Mouse (Mus musculus) embryo, embryonic 10.5 days (tissue): ENCODE measurements around the gene Hcrt.

Experiments
- DNase-seq: peaks from one replicate; pipeline ENCODE4 v3.0.0-alpha.2; 2015; ENCODE audit warnings: low spot score

Gene Hcrt

GRCm38 (mm10) chr11:100767871-100768270, 5.1 kb upstream of the Hcrt start:
- DNase-seq: no peak

GRCm38 (mm10) chr11:100766726-100767125, 4.0 kb upstream of the Hcrt start:
- DNase-seq: no peak

- peak; percentile 94 for DNase-seq
Measured at GRCm38 (mm10) chr11:100761547-100762045, 1.1 kb downstream of the Hcrt start.

GRCm38 (mm10) chr11:100759611-100760233, 3.0 kb downstream of the Hcrt start, which contains the start of gene Kcnh4:
TSS of gene Kcnh4 (minus strand) at chr11:100759942.
- DNase-seq: peak; percentile 58

- DNase-seq: peak; percentile 81
Measured at GRCm38 (mm10) chr11:100758707-100759610, 3.8 kb downstream of the Hcrt start.

GRCm38 (mm10) chr11:100757566-100757965, 5.2 kb downstream of the Hcrt start:
- no peak for DNase-seq

- DNase-seq: no peak
Measured at GRCm38 (mm10) chr11:100756476-100756875, 6.3 kb downstream of the Hcrt start.

- DNase-seq: no peak
Measured at GRCm38 (mm10) chr11:100754693-100755057, 8.1 kb downstream of the Hcrt start.

GRCm38 (mm10) chr11:100754021-100754692, 8.6 kb downstream of the Hcrt start:
- DNase-seq: no peak

GRCm38 (mm10) chr11:100752294-100752693, 10.4 kb downstream of the Hcrt start:
- no peak for DNase-seq

GRCm38 (mm10) chr11:100750127-100750526, 12.6 kb downstream of the Hcrt start:
- DNase-seq: no peak

GRCm38 (mm10) chr11:100749469-100749868, 13.3 kb downstream of the Hcrt start:
- no peak for DNase-seq

- DNase-seq: no peak
Measured at GRCm38 (mm10) chr11:100748620-100749019, 14.1 kb downstream of the Hcrt start.

GRCm38 (mm10) chr11:100747114-100747513, 15.6 kb downstream of the Hcrt start:
- no peak for DNase-seq

GRCm38 (mm10) chr11:100746546-100746945, 16.2 kb downstream of the Hcrt start:
- no peak for DNase-seq

GRCm38 (mm10) chr11:100745085-100745484, 17.6 kb downstream of the Hcrt start:
- peak; percentile 79 for DNase-seq

- no peak for DNase-seq
Measured at GRCm38 (mm10) chr11:100741348-100741747, 21.4 kb downstream of the Hcrt start.

- no peak for DNase-seq
Measured at GRCm38 (mm10) chr11:100738749-100739148, 24.0 kb downstream of the Hcrt start.

- peak; percentile 100 for DNase-seq
Measured at GRCm38 (mm10) chr11:100738066-100738604, 24.6 kb downstream of the Hcrt start, which contains the start of gene Rab5c. TSS of gene Rab5c (minus strand) at chr11:100738215.

GRCm38 (mm10) chr11:100737105-100737733, 25.5 kb downstream of the Hcrt start:
- no peak for DNase-seq

GRCm38 (mm10) chr11:100736746-100737080, 26.0 kb downstream of the Hcrt start:
- DNase-seq: no peak
